Mouse (Mus musculus): Measurements from ENCODE around the gene Thumpd3. TPM values are rescaled to one million over a fixed set of nuclear protein-coding genes. Genes with fewer than 3 reads are reported as not detected.

Thumpd3 gene
- total and polyA plus RNA-seq, 2 experiments from 2014 or later, result 48.7 to 64.7 TPM

DNA sequence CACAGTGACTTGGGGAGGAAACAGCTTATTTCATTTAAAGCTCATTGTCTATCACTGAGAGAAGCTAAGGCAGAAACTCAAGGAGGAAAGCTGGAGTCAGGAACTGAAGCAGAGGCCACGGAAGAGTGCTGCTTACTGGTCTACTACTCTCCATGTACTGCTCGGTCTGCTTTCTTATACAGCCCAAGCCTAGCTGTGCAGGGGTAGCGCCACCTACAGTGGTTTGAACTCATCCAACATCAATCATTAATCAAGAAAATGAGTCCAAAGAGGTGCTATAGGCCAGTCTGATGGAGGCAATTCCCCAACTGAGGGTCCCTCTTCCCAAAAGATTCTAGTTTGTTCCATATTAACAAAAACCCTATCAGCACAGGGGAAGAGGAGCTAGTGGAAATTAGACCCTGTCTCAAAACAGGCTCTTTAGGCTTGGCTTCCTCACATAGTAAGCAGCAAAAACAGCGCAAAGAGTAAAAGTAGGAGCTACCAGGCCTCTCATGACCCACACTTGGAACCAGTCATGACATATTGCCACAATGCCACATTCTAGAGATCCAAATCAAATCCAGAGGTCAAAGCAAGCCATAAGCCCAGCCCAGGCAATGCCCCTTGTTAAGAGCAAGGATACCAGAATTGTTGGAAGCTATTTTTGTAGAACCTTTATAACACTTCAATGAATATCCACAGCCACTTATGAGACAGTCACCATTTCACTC is 9.4 kb upstream of the Thumpd3 start:
- Histone ChIP-seq H3K9me3 (ENCODE audit: low read length) (no peaks in the 10 kb centered on the region), H3K4me2 (ENCODE audit: low read depth) (no peak overlapping the region), H3K4me3 (ENCODE audit: low read depth, low read length) (no peak overlapping the region), H3K36me3 (ENCODE audit: insufficient read depth) (no peaks in the 10 kb centered on the region), H3K27me3 (ENCODE audit: insufficient read depth, low read length) (no peaks in the 10 kb centered on the region), H3K27ac (ENCODE audit: low read depth, low read length) (no peak overlapping the region), H3K4me1 (ENCODE audit: insufficient read depth) (peaks cover 5% of the 10 kb centered on the region; the same call in 1 of the 2 replicates), H3K9ac (no peak overlapping the region)
- ATAC-seq (no peak), DNase-seq (no peak)
- WGBS, result 66% methylated on average over 4 of the region's 4 CpGs
- TF ChIP-seq CTCF (IDR thresholded peaks at IDR 0.05; ENCODE audit: low read depth), result no peak

DNA sequence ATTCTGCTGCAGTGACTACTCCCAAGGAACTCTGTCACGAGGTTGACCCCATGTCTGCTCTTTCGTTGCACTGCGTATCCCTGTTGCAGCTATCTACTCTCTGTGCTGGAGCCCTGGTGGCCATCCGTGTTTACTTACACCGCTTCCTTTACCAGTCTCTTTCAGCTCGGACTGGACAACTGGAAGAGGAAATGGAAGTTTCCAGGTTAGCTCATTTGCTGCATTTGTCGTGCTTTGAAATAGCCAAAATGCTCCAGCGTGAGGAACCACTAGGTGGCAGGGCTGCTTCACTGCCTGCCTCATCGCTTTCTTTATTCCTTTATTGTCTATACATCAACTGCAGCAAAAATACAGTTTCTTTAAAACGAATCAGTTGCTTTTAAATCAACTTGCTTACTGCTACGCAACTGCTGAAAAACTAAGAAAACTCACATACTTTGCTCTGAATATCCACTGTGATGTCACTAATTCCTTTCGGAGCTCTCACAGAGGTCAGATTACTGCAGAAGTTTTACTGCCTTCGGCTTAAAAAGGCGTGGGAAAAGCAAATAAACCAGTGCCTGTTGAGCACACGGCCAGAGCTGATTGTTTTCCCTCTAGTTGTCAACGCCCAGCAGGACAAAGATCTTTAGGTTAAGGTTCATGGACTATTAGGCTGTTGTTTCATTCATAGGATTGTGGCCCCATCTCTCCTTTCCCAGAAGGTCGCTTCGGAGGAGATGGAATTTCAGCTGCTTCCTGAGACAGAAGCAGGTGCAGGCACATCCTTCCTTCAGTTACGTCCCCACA is 7.9 kb upstream of the Thumpd3 start:
- no peaks in the 10 kb centered on the region for H3K27me3 ChIP-seq (ENCODE audit: insufficient read depth, low read length)
- TF ChIP-seq CTCF (IDR thresholded peaks at IDR 0.05; ENCODE audit: low read depth), result peak; percentile 93
- H3K27ac ChIP-seq (ENCODE audit: low read depth, low read length), result no peak overlapping the region
- WGBS, result 12% methylated on average over 19 of the region's 19 CpGs
- H3K36me3 ChIP-seq (ENCODE audit: insufficient read depth), result no peaks in the 10 kb centered on the region
- H3K9me3 ChIP-seq (ENCODE audit: low read length), result no peaks in the 10 kb centered on the region
- ATAC-seq, result peak; percentile 68
- peak overlapping the region; percentile 38 for H3K4me2 ChIP-seq (ENCODE audit: low read depth)
- peaks cover 5% of the 10 kb centered on the region; the same call in 1 of the 2 replicates for H3K4me1 ChIP-seq (ENCODE audit: insufficient read depth)
- DNase-seq, result peak; percentile 79
- peak overlapping the region; percentile 22; the same call in 1 of the 2 replicates for H3K9ac ChIP-seq
- H3K4me3 ChIP-seq (ENCODE audit: low read depth, low read length), result no peak overlapping the region

DNA sequence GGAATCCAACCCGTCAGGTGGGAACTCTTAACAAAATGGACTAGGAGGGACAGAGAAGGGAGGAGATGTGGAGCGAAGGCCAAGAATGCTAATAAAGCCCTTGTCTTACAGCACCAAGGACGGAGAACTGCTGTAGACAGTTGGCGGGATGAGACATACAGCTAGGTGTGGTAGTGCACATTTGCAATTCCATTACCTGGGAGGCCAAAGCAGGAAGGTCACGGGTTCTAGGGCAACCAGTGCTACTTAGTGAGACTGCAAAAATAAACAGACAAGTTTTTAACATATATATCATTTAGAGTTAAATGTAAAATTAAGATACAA is 7.3 kb upstream of the Thumpd3 start:
- no peak for TF ChIP-seq CTCF (IDR thresholded peaks at IDR 0.05; ENCODE audit: low read depth)
- DNase-seq, result no peak
- 50% methylated on average over 5 of the region's 5 CpGs for WGBS
- no peak for ATAC-seq
- Histone ChIP-seq H3K9me3 (ENCODE audit: low read length) (no peaks in the 10 kb centered on the region), H3K27me3 (ENCODE audit: insufficient read depth, low read length) (no peaks in the 10 kb centered on the region), H3K27ac (ENCODE audit: low read depth, low read length) (no peak overlapping the region), H3K4me1 (ENCODE audit: insufficient read depth) (peaks cover 5% of the 10 kb centered on the region; the same call in 1 of the 2 replicates), H3K36me3 (ENCODE audit: insufficient read depth) (no peaks in the 10 kb centered on the region), H3K4me3 (ENCODE audit: low read depth, low read length) (no peak overlapping the region), H3K9ac (peak overlapping the region; percentile 15; the same call in 1 of the 2 replicates), H3K4me2 (ENCODE audit: low read depth) (peak overlapping the region; percentile 38)

DNA sequence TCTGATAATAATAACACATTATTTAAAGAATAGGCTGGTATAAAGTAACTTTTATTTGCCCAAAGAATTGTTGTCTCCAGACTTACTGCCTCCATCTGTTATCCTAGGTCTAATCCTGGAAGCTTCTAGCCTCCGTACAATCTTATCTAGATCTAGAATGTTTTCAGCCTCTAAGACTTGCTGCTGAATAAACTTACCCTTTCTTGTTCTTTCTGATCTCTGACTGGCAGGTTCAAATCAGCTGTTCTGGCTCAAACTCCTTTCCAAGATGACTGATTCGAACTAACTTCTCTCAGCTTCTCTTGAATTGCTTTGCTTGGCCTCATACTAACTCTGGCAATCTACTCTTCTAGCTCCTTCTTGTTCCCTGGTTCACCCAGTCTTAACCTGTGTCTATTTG is 5.7 kb upstream of the Thumpd3 start:
- no peaks in the 10 kb centered on the region for H3K9me3 ChIP-seq (ENCODE audit: low read length)
- ATAC-seq (no peak), DNase-seq (no peak)
- no peak overlapping the region for H3K27ac ChIP-seq (ENCODE audit: low read depth, low read length)
- WGBS, result 84% methylated on average over 2 of the region's 2 CpGs
- TF ChIP-seq CTCF (IDR thresholded peaks at IDR 0.05; ENCODE audit: low read depth), result no peak
- H3K4me3 ChIP-seq (ENCODE audit: low read depth, low read length), result no peak overlapping the region
- H3K4me1 ChIP-seq (ENCODE audit: insufficient read depth), result peaks cover 5% of the 10 kb centered on the region; the same call in 1 of the 2 replicates
- no peaks in the 10 kb centered on the region for H3K36me3 ChIP-seq (ENCODE audit: insufficient read depth)
- H3K4me2 ChIP-seq (ENCODE audit: low read depth), result no peak overlapping the region
- H3K27me3 ChIP-seq (ENCODE audit: insufficient read depth, low read length), result no peaks in the 10 kb centered on the region
- H3K9ac ChIP-seq, result no peak overlapping the region

DNA sequence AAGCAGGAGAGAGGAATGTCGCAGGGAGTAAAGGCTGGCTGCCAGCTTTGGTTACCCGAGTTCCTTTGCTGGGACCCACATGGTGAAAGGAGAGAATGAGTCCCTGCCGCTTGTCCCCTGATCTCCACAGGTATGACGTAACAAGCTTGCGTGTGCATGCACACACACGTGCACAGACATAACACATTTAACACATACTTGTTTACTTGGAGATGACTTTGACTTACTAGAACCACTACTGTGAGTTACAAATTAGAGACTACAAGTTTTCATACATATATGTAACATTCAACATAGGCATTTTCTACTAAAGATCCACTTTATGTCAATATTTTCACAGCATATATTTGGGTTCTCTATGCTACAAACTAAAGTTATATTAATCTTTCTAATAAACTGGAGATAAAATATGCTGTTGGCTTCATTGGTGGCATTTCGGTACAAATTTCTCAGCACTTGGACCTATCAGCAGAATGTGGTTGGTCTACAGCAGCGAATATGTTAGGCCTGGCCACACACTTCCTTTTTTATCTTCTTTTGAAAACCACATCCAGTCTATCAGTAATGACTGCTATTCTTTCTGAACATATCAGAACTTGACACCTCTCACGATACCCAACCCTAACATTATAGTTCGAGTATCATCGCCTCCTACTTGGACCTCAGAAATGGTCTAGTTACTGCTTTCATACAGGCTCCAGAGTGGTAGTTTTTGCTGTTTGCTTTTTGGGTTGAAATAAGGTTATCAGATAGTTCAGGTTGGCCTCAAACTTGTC is 4.6 kb upstream of the Thumpd3 start:
- Histone ChIP-seq H3K27me3 (ENCODE audit: insufficient read depth, low read length) (no peaks in the 10 kb centered on the region), H3K9ac (no peak overlapping the region), H3K9me3 (ENCODE audit: low read length) (no peaks in the 10 kb centered on the region), H3K4me2 (ENCODE audit: low read depth) (no peak overlapping the region), H3K4me1 (ENCODE audit: insufficient read depth) (peaks cover 5% of the 10 kb centered on the region; the same call in 1 of the 2 replicates), H3K4me3 (ENCODE audit: low read depth, low read length) (no peak overlapping the region), H3K36me3 (ENCODE audit: insufficient read depth) (no peaks in the 10 kb centered on the region), H3K27ac (ENCODE audit: low read depth, low read length) (no peak overlapping the region)
- 88% methylated on average over 11 of the region's 11 CpGs for WGBS
- no peak for TF ChIP-seq CTCF (IDR thresholded peaks at IDR 0.05; ENCODE audit: low read depth)
- DNase-seq, result no peak
- ATAC-seq, result no peak

DNA sequence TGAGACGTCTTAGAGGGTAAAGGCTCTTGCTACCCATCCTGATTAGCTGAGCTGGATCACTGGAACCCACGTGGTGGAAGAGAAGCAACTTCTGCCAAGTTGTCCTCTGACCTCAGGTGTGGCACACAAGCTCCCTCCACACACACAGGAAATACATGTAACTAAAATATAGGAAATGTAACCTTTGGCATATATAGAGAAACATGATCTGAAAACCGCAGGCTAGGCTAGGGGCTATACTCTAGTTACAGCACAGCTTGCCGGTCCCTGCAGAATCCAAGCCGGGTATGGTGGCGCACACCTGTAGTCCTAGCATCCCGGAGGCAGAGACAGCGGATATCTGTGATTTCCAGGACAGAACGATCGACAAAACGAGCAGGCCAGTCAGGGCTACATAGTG is 450 bp upstream of the Thumpd3 start:
- no peak for TF ChIP-seq CTCF (IDR thresholded peaks at IDR 0.05; ENCODE audit: low read depth)
- Histone ChIP-seq H3K9ac (peak overlapping the region; percentile 73), H3K4me3 (ENCODE audit: low read depth, low read length) (peak overlapping the region; percentile 77), H3K36me3 (ENCODE audit: insufficient read depth) (peaks cover 8% of the 10 kb centered on the region), H3K27me3 (ENCODE audit: insufficient read depth, low read length) (no peaks in the 10 kb centered on the region), H3K9me3 (ENCODE audit: low read length) (no peaks in the 10 kb centered on the region), H3K4me2 (ENCODE audit: low read depth) (peak overlapping the region; percentile 91), H3K27ac (ENCODE audit: low read depth, low read length) (peak overlapping the region; percentile 91), H3K4me1 (ENCODE audit: insufficient read depth) (peaks cover 12% of the 10 kb centered on the region)
- WGBS, result under 1% methylated on average over 11 of the region's 11 CpGs
- ATAC-seq, result peak; percentile 29
- no peak for DNase-seq

Data from forebrain, postnatal 0 days (tissue).